Mouse (Mus musculus) heart, postnatal 0 days (tissue): ENCODE data around the gene Cnpy3. TPM values are rescaled to one million over a fixed set of nuclear protein-coding genes. Genes with fewer than 3 reads are reported as not detected.

ENCODE experiments used
- ATAC-seq: fragments of 200-750 bp; cut with Nextera tagmentation; 2 replicates; pipeline ENCODE4 v1.8.0; 2017; ENCODE audit warnings: low read depth, moderate number of reproducible peaks, moderate library complexity; ENCODE audit not compliant: insufficient read depth
- DNase-seq: peaks from one replicate; pipeline ENCODE4 v3.0.0-alpha.2; 2016; ENCODE audit warnings: low spot score
- H3K27ac ChIP-seq: fragments of 300-500 bp; sonication (generic); 2 replicates; pipeline ENCODE4 v1.5.1; 2014; ENCODE audit warnings: low read depth, mild to moderate bottlenecking
- H3K27me3 ChIP-seq: fragments of 300-500 bp; sonication (generic); 2 replicates; pipeline ENCODE4 v1.6.1; 2014; ENCODE audit warnings: low read length, mixed read lengths; ENCODE audit not compliant: control insufficient read depth, insufficient read depth
- H3K36me3 ChIP-seq: fragments of 300-500 bp; sonication (generic); replicated peaks from 2 replicates; pipeline ENCODE4 v1.6.1; 2014; ENCODE audit warnings: low read length, mixed read lengths; ENCODE audit not compliant: control insufficient read depth, insufficient read depth
- H3K4me1 ChIP-seq: fragments of 300-500 bp; sonication (generic); 2 replicates; pipeline ENCODE4 v1.6.1; 2014; ENCODE audit warnings: antibody characterized with exemption; ENCODE audit not compliant: control insufficient read depth, insufficient read depth
- H3K4me2 ChIP-seq: fragments of 300-500 bp; sonication (generic); 2 replicates; pipeline ENCODE4 v1.6.1; 2014; ENCODE audit warnings: low read depth, mild to moderate bottlenecking, low read length, moderate library complexity
- H3K4me3 ChIP-seq: fragments of 300-500 bp; sonication (generic); 2 replicates; pipeline ENCODE4 v1.5.1; 2014; ENCODE audit warnings: low read depth, low read length
- H3K9ac ChIP-seq: fragments of 300-500 bp; sonication (generic); replicated peaks from 2 replicates; pipeline ENCODE4 v1.6.1; 2014; ENCODE audit warnings: low read depth, low read length, mixed read lengths
- H3K9me3 ChIP-seq: fragments of 300-500 bp; sonication (generic); replicated peaks from 2 replicates; pipeline ENCODE4 v1.6.1; 2016; ENCODE audit warnings: low read length; ENCODE audit not compliant: control insufficient read depth
- CTCF ChIP-seq: IDR thresholded peaks from 2 replicates; pipeline ENCODE4 v1.5.1; 2016; ENCODE audit warnings: antibody characterized with exemption, control low read depth, low read depth
- EP300 ChIP-seq: IDR thresholded peaks from 2 replicates; pipeline ENCODE4 v1.6.1; 2016; ENCODE audit warnings: antibody characterized with exemption, low read depth
- WGBS: fragments of 180-500 bp; shearing (Covaris S2); extraction: QIAGEN DNeasy Blood & Tissue Kit; methylation state at CpG from one replicate; pipeline ENCODE4 v1.1.7; 2014; 5-methylcytosine and 5-hydroxymethylcytosine counted together
- polyA plus RNA-seq: library from polyadenylated mRNA; unstranded; fragments of >200 nt; fragmentation: Nextera tagmentation; extraction: Ambion mirVana; gene quantifications from 2 replicates; pipeline ENCODE4 v1.2.1, GENCODE M21; 2015
- total RNA-seq: library from RNA; depleted of rRNA; stranded (reverse); fragments of >200 nt; gene quantifications from 2 replicates; pipeline ENCODE4 v1.2.3, GENCODE M21; 2014; ENCODE audit warnings: low replicate concordance

Cnpy3 gene
- total and polyA plus RNA-seq, 2 experiments from 2014 or later: 27.7 to 44.5 TPM

- Histone ChIP-seq H3K4me2 (peak within 1 kb of the TSS; percentile 28), H3K36me3 (no peaks in the 10 kb centered on the region), H3K4me3 (no peak within 1 kb of the TSS), H3K27me3 (peaks cover 11% of the 10 kb centered on the region; the same call in 1 of the 2 replicates), H3K9me3 (no peaks in the 10 kb centered on the region), H3K9ac (no peak within 1 kb of the TSS), H3K27ac (no peak within 1 kb of the TSS), H3K4me1 (no peaks in the 10 kb centered on the region)
- ATAC-seq (peak; percentile 40), DNase-seq (no peak)
- TF ChIP-seq CTCF: no peak
- no peak for TF ChIP-seq EP300
- WGBS: 18% methylated on average over 24 of the region's 24 CpGs
Observed at GRCm38 (mm10) chr17:46728904-46729318, 23.1 kb downstream of the Cnpy3 start, which contains the start of gene Gnmt. Gene Gnmt (minus strand): TSS chr17:46729168.

DNA sequence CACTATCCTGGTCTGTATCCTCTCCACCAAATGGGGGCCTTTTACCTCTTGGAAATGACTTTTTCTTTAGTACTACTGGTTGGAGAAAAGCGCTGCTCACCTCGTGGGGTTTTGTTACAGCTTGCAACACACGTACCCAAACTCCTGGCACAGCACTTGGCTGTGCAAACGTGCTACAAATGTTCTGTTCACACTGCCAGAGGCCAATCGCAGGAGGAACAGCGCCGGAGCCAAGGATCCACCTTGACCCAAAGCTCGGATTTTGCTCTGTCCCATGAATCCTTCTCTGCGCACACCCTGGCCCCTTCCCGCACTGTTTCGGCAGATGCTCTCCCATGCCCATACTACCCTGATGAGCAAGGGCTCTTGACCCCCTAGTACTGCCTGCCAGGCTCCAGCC is 23.5 kb downstream of the Cnpy3 start:
- Histone ChIP-seq H3K4me3 (no peak overlapping the region), H3K27ac (no peak overlapping the region), H3K27me3 (peaks cover 11% of the 10 kb centered on the region; the same call in 1 of the 2 replicates), H3K36me3 (no peaks in the 10 kb centered on the region), H3K9me3 (no peaks in the 10 kb centered on the region), H3K9ac (no peak overlapping the region), H3K4me2 (peak overlapping the region; percentile 28; the same call in 1 of the 2 replicates), H3K4me1 (no peaks in the 10 kb centered on the region)
- no peak for TF ChIP-seq CTCF
- TF ChIP-seq EP300: no peak
- ATAC-seq (no peak), DNase-seq (no peak)
- 55% methylated on average over 11 of the region's 11 CpGs for WGBS

- H3K27ac ChIP-seq: no peak overlapping the region
- WGBS: 38% methylated on average over 6 of the region's 6 CpGs
- H3K4me3 ChIP-seq: no peak overlapping the region
- no peak for DNase-seq
- peaks cover 4% of the 10 kb centered on the region; the same call in 1 of the 2 replicates for H3K36me3 ChIP-seq
- peaks cover 11% of the 10 kb centered on the region; the same call in 1 of the 2 replicates for H3K27me3 ChIP-seq
- no peaks in the 10 kb centered on the region for H3K4me1 ChIP-seq
- no peak for TF ChIP-seq EP300
- TF ChIP-seq CTCF: 0 out of 2 replicates have a peak, but pooled peaks have one; percentile 13
- no peak overlapping the region for H3K4me2 ChIP-seq
- no peak for ATAC-seq
- H3K9me3 ChIP-seq: no peaks in the 10 kb centered on the region
- H3K9ac ChIP-seq: no peak overlapping the region
Observed at GRCm38 (mm10) chr17:46728021-46728420, 24.0 kb downstream of the Cnpy3 start.

DNA sequence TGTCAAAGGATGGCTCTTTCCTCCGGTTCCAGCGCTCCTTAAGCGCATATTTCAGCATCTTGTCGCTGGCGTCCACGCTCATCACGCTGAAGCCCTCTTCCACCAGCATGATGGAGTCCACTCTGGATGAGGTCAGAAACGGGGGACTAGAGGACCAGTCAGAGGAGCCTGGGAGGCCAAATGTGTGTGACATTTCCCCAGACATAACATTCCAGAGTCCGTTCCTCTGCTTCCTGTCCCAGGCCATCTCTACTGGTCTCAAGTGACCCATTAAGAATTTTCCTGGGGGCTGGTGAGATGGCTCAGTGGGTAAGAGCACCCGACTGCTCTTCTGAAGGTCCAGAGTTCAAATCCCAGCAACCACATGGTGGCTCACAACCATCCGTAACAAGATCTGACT is 24.7 kb downstream of the Cnpy3 start:
- no peak overlapping the region for H3K9ac ChIP-seq
- no peak overlapping the region for H3K27ac ChIP-seq

DNA sequence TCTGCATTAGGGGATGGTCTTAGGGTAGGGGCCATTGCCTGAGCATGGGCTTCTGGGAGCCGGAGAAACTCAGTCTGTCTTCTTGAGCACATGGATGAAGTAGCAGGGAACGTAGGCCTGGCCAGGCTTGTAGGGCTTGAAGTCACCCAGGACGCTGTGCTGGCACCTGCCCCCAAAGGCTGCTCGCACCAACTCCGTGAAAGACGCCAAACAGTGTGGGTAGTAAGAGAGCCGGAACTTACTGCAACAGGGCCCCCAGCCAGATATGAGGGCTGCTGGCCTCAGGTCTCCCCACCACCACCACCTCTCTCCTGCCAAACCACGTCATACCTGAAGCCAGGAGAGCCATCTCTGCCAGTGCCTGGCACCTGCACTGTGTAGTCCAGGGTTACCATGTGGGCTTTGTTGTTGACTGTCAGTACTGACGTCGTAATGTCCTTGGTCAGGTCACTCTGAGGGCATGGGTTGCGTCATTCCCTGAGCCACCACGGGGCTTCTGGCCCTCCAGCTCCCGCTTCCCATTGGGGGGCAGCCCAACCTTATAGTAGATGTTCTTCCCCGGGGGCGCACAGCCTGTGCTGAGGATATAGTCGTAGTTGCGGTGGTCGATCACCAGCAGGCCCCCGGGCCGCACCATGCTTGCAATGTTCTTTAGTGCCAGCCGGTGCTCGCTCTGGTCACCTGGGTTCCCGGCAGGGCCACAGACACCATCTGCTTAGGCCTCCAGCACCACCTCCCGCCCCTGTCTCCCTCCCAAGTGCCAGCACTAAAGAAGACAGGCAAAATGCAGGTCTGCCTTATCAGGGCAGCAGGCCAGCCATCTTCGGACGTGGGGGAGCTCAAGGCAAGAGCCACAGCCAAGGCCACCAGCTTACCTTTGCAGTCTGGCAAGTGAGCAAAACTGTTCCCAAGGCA is 26.0 kb downstream of the Cnpy3 start:
- Histone ChIP-seq H3K36me3 (peaks cover 12% of the 10 kb centered on the region; the same call in 1 of the 2 replicates), H3K9me3 (no peaks in the 10 kb centered on the region), H3K4me2 (no peak overlapping the region), H3K27me3 (peaks cover 11% of the 10 kb centered on the region; the same call in 1 of the 2 replicates), H3K9ac (no peak overlapping the region), H3K27ac (no peak overlapping the region), H3K4me1 (no peaks in the 10 kb centered on the region), H3K4me3 (no peak overlapping the region)
- TF ChIP-seq CTCF (no peak), EP300 (no peak)
- DNase-seq (no peak), ATAC-seq (no peak)
- 83% methylated on average over 26 of the region's 26 CpGs for whole genome bisulfite sequencing

More for the DNA sequence above, 24.7 kb downstream of the Cnpy3 start:
- H3K9me3 ChIP-seq: no peaks in the 10 kb centered on the region
- no peak overlapping the region for H3K4me2 ChIP-seq
- no peak overlapping the region for H3K4me3 ChIP-seq
- DNase-seq (no peak), ATAC-seq (no peak)
- WGBS: 90% methylated on average over 11 of the region's 11 CpGs
- peaks cover 6% of the 10 kb centered on the region; the same call in 1 of the 2 replicates for H3K36me3 ChIP-seq
- H3K4me1 ChIP-seq: no peaks in the 10 kb centered on the region
- TF ChIP-seq EP300: no peak
- TF ChIP-seq CTCF: no peak
- peaks cover 11% of the 10 kb centered on the region; the same call in 1 of the 2 replicates for H3K27me3 ChIP-seq
